Mouse (Mus musculus): ENCODE measurements around the gene Glrp1.

DNA sequence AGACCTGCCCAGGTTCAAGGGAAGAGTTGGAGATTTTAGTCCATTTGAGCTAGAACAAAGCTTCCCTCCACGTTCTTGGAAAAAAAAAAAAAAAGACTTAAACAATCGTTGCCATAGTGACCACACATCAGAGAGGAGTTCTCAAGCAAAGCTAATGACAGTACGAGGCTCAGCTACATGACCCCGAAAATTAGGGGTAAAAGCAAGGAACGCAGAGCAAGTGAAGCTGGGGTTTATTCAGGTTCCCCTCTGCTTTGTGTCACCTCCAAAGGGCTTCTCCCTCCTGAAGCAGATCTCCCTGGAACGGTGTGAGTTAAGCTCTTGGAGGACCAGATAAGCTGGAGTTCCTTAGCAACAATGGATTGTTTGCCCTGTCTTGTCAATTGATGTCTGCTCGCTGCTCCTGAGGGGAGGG is 5.3 kb downstream of the Glrp1 start:
- TF ChIP-seq EP300 (IDR thresholded peaks at IDR 0.05; ENCODE audit: insufficient read depth, low read depth, low read length) (no peak), CTCF (IDR thresholded peaks at IDR 0.05) (no peak), POLR2A (IDR thresholded peaks at IDR 0.05; ENCODE audit: insufficient read depth, low read depth, low read length) (no peak)
